Mouse (Mus musculus): Measurements from ENCODE around the gene Lta.

GRCm38 (mm10) chr17:35157254-35157653, 47.9 kb downstream of the Lta start:
- TF ChIP-seq POLR2A (IDR thresholded peaks at IDR 0.05; ENCODE audit: low read depth, low read length) (no peak), CTCF (conservative IDR thresholded peaks at IDR 0.05; ENCODE audit: insufficient read depth, insufficient read length, low read depth, low read length) (no peak)

All from kidney, adult 2 months (tissue).